Mouse (Mus musculus) heart, postnatal 0 days (tissue): ENCODE data around the gene Erbin. TPM values are rescaled to one million over a fixed set of nuclear protein-coding genes. Genes with fewer than 3 reads are reported as not detected.

Source experiments
- ATAC-seq: fragments of 200-750 bp; cut with Nextera tagmentation; 2 replicates; pipeline ENCODE4 v1.8.0; 2017; ENCODE audit warnings: low read depth, moderate number of reproducible peaks, moderate library complexity; ENCODE audit not compliant: insufficient read depth
- DNase-seq: peaks from one replicate; pipeline ENCODE4 v3.0.0-alpha.2; 2016; ENCODE audit warnings: low spot score
- H3K27ac ChIP-seq: fragments of 300-500 bp; sonication (generic); 2 replicates; pipeline ENCODE4 v1.5.1; 2014; ENCODE audit warnings: low read depth, mild to moderate bottlenecking
- H3K27me3 ChIP-seq: fragments of 300-500 bp; sonication (generic); 2 replicates; pipeline ENCODE4 v1.6.1; 2014; ENCODE audit warnings: low read length, mixed read lengths; ENCODE audit not compliant: control insufficient read depth, insufficient read depth
- H3K36me3 ChIP-seq: fragments of 300-500 bp; sonication (generic); replicated peaks from 2 replicates; pipeline ENCODE4 v1.6.1; 2014; ENCODE audit warnings: low read length, mixed read lengths; ENCODE audit not compliant: control insufficient read depth, insufficient read depth
- H3K4me1 ChIP-seq: fragments of 300-500 bp; sonication (generic); 2 replicates; pipeline ENCODE4 v1.6.1; 2014; ENCODE audit warnings: antibody characterized with exemption; ENCODE audit not compliant: control insufficient read depth, insufficient read depth
- H3K4me2 ChIP-seq: fragments of 300-500 bp; sonication (generic); 2 replicates; pipeline ENCODE4 v1.6.1; 2014; ENCODE audit warnings: low read depth, mild to moderate bottlenecking, low read length, moderate library complexity
- H3K4me3 ChIP-seq: fragments of 300-500 bp; sonication (generic); 2 replicates; pipeline ENCODE4 v1.5.1; 2014; ENCODE audit warnings: low read depth, low read length
- H3K9ac ChIP-seq: fragments of 300-500 bp; sonication (generic); replicated peaks from 2 replicates; pipeline ENCODE4 v1.6.1; 2014; ENCODE audit warnings: low read depth, low read length, mixed read lengths
- H3K9me3 ChIP-seq: fragments of 300-500 bp; sonication (generic); replicated peaks from 2 replicates; pipeline ENCODE4 v1.6.1; 2016; ENCODE audit warnings: low read length; ENCODE audit not compliant: control insufficient read depth
- CTCF ChIP-seq: IDR thresholded peaks from 2 replicates; pipeline ENCODE4 v1.5.1; 2016; ENCODE audit warnings: antibody characterized with exemption, control low read depth, low read depth
- EP300 ChIP-seq: IDR thresholded peaks from 2 replicates; pipeline ENCODE4 v1.6.1; 2016; ENCODE audit warnings: antibody characterized with exemption, low read depth
- WGBS: fragments of 180-500 bp; shearing (Covaris S2); extraction: QIAGEN DNeasy Blood & Tissue Kit; methylation state at CpG from one replicate; pipeline ENCODE4 v1.1.7; 2014; 5-methylcytosine and 5-hydroxymethylcytosine counted together
- polyA plus RNA-seq: library from polyadenylated mRNA; unstranded; fragments of >200 nt; fragmentation: Nextera tagmentation; extraction: Ambion mirVana; gene quantifications from 2 replicates; pipeline ENCODE4 v1.2.1, GENCODE M21; 2015
- total RNA-seq: library from RNA; depleted of rRNA; stranded (reverse); fragments of >200 nt; gene quantifications from 2 replicates; pipeline ENCODE4 v1.2.3, GENCODE M21; 2014; ENCODE audit warnings: low replicate concordance

Gene Erbin
- total and polyA plus RNA-seq, 2 experiments from 2014 or later = 10.9 to 30.2 TPM

DNA sequence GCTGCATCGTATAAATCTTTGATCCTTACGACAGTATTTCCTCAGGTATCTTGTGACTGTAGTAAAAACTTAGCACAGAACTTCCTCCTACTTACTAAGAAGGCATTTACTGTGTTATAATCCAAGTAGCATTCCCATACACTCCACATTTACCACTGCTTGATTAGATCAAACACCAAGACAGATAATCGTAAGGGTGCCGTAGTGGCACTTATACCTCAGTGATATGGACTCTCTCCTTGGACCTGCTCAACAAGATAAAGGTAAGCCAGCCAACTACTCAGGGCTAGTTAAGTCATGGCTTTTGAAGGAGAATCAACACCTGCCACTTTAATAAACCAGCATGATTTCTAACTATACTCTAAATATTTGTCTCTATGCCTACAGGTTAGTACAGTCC, 39.1 kb downstream of the Erbin start:
- H3K4me3 ChIP-seq = no peak overlapping the region
- no peak overlapping the region for H3K27ac ChIP-seq
- WGBS = 84% methylated on average over 4 of the region's 4 CpGs
- no peaks in the 10 kb centered on the region for H3K9me3 ChIP-seq
- peaks cover 14% of the 10 kb centered on the region for H3K36me3 ChIP-seq
- DNase-seq (no peak), ATAC-seq (no peak)
- H3K4me1 ChIP-seq = no peaks in the 10 kb centered on the region
- no peak for TF ChIP-seq EP300
- no peak for TF ChIP-seq CTCF
- H3K4me2 ChIP-seq = no peak overlapping the region
- no peak overlapping the region for H3K9ac ChIP-seq
- no peaks in the 10 kb centered on the region for H3K27me3 ChIP-seq

DNA sequence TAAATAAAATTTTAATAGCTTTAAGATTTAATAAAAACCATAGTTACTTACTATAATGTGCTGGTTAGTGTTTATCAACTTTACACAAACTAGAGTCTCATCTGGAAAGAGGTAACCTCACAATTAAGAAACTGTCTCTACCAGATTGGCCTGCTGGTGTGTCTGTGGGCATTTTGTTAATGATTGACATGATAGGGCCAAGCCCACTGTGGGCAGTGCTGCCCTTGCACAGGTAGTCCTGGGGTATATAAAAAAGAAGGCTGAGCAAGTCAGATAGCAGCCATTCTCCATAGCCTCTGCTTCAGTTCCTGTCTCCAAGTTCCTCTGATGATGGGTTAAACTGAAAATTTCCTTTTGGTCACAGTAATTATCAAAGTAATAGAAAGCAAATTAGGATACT, 43.6 kb downstream of the Erbin start:
- Histone ChIP-seq H3K4me3 (no peak overlapping the region), H3K4me1 (no peaks in the 10 kb centered on the region), H3K36me3 (0 out of 2 replicates have a peak, but pooled peaks cover 2% of the 10 kb centered on the region), H3K4me2 (no peak overlapping the region), H3K9me3 (no peaks in the 10 kb centered on the region), H3K27me3 (no peaks in the 10 kb centered on the region), H3K9ac (no peak overlapping the region), H3K27ac (no peak overlapping the region)
- ATAC-seq (no peak), DNase-seq (no peak)
- TF ChIP-seq CTCF = no peak

DNA sequence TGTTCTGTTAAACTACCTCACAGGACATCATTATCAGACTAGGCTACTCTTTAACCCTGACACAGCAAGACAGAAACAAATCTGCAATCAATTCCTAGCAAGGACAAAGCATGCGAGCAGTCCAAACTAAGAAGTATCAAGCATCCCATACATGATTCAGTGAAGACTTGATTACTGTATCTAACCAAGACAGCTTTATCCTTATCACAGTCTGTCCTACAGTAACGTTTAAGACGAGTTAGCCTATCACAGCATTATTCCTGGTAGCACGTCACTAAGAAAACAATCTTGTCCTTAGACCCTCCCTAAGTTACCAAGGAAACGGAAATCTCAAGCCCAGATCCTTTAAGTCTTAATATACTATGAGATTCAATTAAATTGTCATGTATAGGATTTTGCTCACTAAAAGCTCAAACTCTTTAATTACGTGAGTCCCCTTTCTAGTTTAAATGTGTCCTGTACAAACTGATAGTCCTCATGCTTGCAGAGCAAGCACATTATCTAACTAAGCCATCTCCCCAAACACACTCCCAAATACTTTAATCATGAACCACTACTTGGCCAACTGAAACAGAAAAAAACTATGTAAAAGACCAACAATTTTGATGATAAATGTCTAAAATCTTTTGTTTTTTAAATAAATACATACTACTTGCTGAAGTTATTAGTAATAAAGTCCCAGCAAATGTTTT, 44.3 kb downstream of the Erbin start:
- Histone ChIP-seq H3K4me3 (no peak overlapping the region), H3K27ac (no peak overlapping the region), H3K4me2 (no peak overlapping the region), H3K4me1 (no peaks in the 10 kb centered on the region; the same call in 1 of the 2 replicates), H3K27me3 (no peaks in the 10 kb centered on the region), H3K36me3 (0 out of 2 replicates have a peak, but pooled peaks cover 2% of the 10 kb centered on the region), H3K9ac (no peak overlapping the region), H3K9me3 (no peaks in the 10 kb centered on the region)
- TF ChIP-seq EP300 (no peak), CTCF (no peak)
- ATAC-seq (no peak), DNase-seq (no peak)
- WGBS = 76% methylated on average over 6 of the region's 6 CpGs

DNA sequence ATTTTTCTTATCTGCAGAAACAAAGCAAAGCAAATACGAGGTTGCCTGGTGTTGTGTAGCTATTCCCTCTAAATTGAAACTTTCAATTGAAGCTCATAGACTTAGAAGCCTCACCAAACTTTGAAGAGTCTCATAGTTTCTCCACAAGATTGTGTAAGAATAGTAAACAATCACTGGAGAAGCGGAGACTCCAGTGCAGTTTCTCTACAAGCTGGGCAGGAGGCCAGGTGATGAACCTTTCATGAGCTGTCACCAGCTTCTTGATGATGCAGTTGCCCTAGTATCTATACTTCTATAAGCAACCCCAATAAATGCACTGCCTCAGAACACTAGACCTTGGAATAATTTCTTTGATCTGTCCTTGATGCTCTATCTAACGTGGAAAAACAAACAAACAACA, 49.5 kb downstream of the Erbin start:
- Histone ChIP-seq H3K9ac (no peak overlapping the region), H3K27me3 (no peaks in the 10 kb centered on the region), H3K27ac (no peak overlapping the region), H3K9me3 (no peaks in the 10 kb centered on the region), H3K4me3 (no peak overlapping the region), H3K4me1 (no peaks in the 10 kb centered on the region; the same call in 1 of the 2 replicates), H3K36me3 (peaks cover 4% of the 10 kb centered on the region; the same call in 1 of the 2 replicates), H3K4me2 (no peak overlapping the region)
- 72% methylated on average over 3 of the region's 3 CpGs for whole genome bisulfite sequencing
- ATAC-seq = no peak
- DNase-seq = no peak
- TF ChIP-seq CTCF = no peak
- TF ChIP-seq EP300 = no peak

DNA sequence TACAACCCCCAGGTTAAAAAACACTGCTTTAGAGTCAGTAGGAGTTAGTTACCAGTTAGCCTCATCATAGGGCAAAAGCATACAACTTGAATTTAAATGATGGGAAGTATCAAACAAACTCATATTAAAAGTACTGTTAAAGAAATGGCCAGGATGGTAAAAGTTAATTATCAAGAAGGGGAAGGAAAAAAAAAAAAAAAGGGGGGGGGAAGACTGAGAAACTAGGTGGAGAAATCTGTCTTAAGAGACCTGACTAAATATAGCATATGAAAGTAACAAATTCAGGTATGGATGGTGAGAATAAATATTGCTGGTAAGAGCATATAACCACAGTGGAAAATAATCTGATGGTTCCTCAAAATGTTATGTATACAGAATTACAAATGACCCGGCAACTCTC, 50.2 kb downstream of the Erbin start:
- no peak for TF ChIP-seq EP300
- no peak for TF ChIP-seq CTCF
- WGBS = 91% methylated on average over 1 of the region's 1 CpGs
- Histone ChIP-seq H3K9ac (no peak overlapping the region), H3K27ac (no peak overlapping the region), H3K27me3 (no peaks in the 10 kb centered on the region), H3K9me3 (no peaks in the 10 kb centered on the region), H3K4me1 (no peaks in the 10 kb centered on the region; the same call in 1 of the 2 replicates), H3K4me3 (no peak overlapping the region), H3K4me2 (no peak overlapping the region), H3K36me3 (peaks cover 5% of the 10 kb centered on the region; the same call in 1 of the 2 replicates)
- ATAC-seq (no peak), DNase-seq (no peak)

DNA sequence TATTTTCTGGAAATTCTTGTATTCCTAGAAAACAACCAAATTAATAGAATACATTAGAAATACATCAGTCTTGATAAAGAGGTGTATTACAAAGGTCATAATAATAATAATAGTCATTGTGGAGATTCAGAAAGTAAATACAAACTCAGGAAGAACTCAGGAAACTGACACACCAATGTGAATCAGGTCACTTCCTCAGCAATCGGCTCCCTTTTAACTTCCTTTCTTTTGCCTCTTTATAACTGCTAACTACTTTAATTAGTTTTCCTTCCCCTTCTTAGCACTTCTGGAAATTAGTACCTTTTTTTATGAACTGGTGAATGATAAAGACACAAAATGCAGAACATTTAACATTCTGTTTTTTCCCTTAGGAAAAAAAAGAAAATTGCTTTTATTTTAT, 51.4 kb downstream of the Erbin start:
- H3K9me3 ChIP-seq = no peaks in the 10 kb centered on the region
- H3K4me2 ChIP-seq = no peak overlapping the region
- TF ChIP-seq EP300 = no peak
- TF ChIP-seq CTCF = no peak
- H3K27ac ChIP-seq = no peak overlapping the region
- H3K27me3 ChIP-seq = no peaks in the 10 kb centered on the region
- H3K4me3 ChIP-seq = no peak overlapping the region
- ATAC-seq (no peak), DNase-seq (no peak)
- WGBS = 73% methylated on average over 1 of the region's 1 CpGs
- H3K36me3 ChIP-seq = peaks cover 12% of the 10 kb centered on the region
- H3K4me1 ChIP-seq = no peaks in the 10 kb centered on the region; the same call in 1 of the 2 replicates
- H3K9ac ChIP-seq = no peak overlapping the region
